Mouse (Mus musculus): ENCODE data around the gene Arhgef28. TPM values are rescaled to one million over a fixed set of nuclear protein-coding genes. Genes with fewer than 3 reads are reported as not detected.

The Arhgef28 gene
- total RNA-seq, 2 experiments from 2014 or later = 35.4 to 42.3 TPM

- no peak for DNase-seq (ENCODE audit: low spot score in 2 of 2)
These were observed 279.9 kb downstream of the Arhgef28 start for GRCm38 (mm10) chr13:97926371-97926770.

DNA sequence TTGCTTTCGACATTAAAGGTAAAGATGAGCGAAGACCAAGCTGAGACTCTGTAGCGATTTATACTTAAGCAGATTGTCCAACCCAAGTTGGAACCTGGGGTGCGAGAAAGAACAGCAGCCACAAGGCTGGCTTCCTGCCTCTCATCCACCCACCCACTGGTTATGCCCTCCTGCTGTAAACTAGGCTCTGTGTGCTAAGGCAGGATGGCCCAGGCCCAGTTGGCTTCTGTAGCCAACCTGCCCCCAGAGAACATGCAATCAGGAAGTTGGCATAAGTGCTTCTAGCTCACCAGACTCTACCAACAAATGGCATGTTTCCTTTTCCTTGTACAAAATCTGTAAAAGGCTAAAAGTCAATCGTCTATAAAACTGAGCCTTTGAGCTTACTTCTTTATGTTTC is 283.2 kb downstream of the Arhgef28 start:
- peak; percentile 18 to 32 for DNase-seq (ENCODE audit: low spot score in 2 of 2)

GRCm38 (mm10) chr13:97919590-97919989 is 286.6 kb downstream of the Arhgef28 start:
- DNase-seq (ENCODE audit: low spot score in 2 of 2) = no peak

DNA sequence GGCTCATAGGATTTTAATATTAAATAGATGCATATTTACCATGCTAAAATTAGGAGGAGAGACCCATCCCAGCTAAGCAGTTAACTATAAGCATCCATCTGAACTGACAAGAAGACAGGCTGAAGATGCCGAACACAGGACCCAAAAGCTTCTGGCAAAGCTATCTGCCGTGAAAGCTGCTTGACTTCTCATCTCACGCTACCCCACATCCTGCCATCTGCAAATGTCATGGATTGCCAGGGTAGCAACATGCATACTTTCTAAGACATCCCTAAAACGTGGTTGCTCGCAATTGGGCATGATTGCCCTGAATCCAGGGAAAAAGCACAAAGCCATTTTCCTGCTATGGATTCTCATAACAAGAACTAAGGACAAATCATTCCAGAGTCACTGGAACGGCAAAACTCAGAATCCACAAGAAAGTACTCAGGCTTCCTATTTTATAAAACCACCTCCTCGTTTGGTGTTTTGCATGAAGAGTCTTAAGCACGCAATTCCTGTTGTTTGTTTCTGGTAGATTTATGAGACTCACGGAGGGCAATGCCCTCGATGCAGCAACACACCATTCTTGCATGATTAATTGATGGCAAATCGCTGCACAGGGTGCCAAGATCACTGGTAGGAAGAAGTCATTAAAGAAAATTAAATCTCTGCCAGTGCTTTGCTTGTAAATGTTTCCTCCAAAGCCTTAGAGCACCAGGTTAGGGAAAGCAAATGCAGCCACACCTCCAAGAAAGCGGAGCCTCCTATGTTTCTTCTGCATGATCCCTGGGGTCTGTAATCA is 287.9 kb downstream of the Arhgef28 start:
- peak in 1 of 2 experiments; percentile 22 for DNase-seq (ENCODE audit: low spot score in 2 of 2)

- DNase-seq (ENCODE audit: low spot score in 2 of 2) = peak; percentile 60 to 68
These were observed 295.2 kb downstream of the Arhgef28 start for GRCm38 (mm10) chr13:97911013-97911412.

- no peak for DNase-seq (ENCODE audit: low spot score in 2 of 2)
These were observed 303.4 kb downstream of the Arhgef28 start for GRCm38 (mm10) chr13:97902821-97903220.

DNA sequence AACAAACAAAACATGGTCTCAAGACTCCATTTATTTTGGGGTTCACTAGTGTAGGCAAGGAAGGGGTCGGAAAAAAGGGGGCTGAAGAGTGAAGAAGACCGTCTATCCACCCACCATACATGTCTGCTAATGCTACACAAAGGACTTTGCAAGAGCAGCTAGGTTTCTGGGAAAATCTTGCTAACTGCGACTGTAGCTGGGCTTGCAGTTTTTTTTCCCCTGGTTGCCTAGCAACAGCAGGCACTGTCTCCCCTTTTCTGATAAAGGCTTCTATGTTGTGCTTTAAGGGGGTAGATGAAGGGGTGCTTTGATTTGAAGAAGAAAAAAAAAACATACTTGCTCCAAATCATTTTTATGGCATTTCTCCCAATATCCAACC is 305.9 kb downstream of the Arhgef28 start:
- peak; percentile 53 to 58 for DNase-seq (ENCODE audit: low spot score in 2 of 2)

DNA sequence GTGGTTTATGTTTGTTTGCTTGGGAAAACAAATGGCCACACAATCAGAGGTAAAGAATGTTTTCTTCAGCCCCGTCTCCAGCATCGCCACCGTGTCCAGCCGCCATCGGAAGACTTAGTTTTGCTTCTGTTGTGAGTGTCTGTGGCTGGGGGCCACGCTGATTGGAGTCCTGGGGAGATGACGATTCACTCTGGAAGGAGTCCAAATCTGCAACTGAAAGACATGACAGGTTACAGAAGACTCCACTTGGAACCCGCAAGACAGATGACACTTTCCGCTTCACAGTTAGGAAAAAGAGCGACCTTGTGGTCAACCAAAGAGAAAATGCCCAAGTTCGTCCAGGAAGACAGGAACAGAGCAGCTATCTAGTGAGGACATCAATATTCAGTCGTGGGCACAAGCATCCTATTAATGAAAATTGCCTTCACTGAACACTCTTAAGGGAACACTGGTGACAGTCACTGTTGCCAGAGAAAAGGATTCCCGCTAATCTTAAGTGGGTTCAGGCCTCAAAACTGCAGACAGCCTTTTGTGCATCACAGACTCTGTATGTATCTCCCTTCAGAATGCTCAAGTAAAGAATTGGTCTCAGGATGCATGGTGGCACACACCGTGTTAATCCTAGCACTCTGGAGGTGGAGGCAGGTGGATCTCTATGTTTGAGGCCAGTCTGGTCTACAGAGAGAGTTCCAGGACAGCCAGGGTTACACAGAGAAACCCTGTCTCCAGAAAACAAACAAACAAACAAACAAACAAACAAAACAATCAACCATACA is 306.4 kb downstream of the Arhgef28 start:
- no peak for DNase-seq (ENCODE audit: low spot score in 2 of 2)

- DNase-seq (ENCODE audit: low spot score in 2 of 2) = no peak
These were observed 307.6 kb downstream of the Arhgef28 start for GRCm38 (mm10) chr13:97898590-97898989.

GRCm38 (mm10) chr13:97893031-97893825 is 313.0 kb downstream of the Arhgef28 start:
- DNase-seq (ENCODE audit: low spot score in 2 of 2) = no peak

DNA sequence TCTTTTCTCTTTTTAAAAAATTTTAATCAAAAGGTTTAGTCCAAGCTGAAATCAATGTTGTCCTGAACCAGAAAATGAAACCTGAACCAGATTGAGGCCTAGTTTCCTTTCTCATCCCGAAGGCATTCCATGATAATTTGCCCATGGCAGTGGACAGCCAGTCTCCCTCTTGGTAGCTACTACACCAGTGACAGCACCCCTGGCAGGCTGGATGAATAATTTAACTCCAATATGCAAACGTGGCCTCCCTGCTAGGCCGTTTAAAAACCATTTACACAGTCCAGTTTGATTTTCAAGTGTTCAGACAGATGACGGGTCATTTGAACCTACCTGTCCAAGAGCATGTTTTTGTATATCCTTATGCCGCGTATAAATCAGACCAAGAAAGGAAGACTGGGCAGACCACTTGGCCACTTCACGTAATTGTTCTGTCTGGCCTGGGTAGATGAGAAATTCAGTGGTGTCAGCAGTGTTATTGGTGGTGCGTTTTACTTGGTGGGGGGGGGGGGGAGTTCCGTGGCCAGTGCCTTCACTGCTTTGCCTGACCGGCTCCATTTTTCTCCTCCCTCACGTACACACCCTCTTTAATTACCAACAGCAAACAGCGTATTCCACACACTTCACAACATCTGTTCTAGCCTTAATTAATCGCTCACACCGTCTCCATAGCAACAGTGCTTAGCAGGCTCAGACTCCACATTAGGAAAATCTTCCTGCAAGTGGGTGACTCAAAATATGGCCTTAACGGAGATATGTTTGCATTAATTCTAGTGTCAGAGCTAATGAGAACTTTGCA is 314.0 kb downstream of the Arhgef28 start:
- peak; percentile 19 to 20 for DNase-seq (ENCODE audit: low spot score in 2 of 2)

DNA sequence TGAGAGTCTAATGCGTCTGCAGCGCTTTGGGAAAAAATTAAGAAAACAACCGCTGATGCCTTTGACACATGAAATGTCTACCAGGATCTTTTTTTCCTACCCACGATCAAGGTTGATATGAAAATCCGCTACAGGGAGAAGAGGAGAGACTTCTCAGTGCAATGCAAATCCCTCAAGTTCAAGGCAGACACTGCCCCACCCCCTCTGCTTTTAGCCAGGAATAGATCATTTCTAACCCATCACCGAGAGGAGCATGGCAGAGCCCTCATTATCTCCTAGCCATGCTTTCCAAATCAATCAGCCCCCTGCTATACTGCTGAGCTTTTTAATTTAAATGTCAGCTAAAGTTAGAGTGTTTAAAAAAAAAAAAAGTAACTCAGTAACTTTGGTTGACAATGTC is 318.2 kb downstream of the Arhgef28 start:
- DNase-seq (ENCODE audit: low spot score in 2 of 2) = no peak

- no peak for DNase-seq (ENCODE audit: low spot score in 2 of 2)
These were observed 318.7 kb downstream of the Arhgef28 start for GRCm38 (mm10) chr13:97887558-97887957.

GRCm38 (mm10) chr13:97883629-97884028 is 322.6 kb downstream of the Arhgef28 start:
- no peak for DNase-seq (ENCODE audit: low spot score in 2 of 2)

DNA sequence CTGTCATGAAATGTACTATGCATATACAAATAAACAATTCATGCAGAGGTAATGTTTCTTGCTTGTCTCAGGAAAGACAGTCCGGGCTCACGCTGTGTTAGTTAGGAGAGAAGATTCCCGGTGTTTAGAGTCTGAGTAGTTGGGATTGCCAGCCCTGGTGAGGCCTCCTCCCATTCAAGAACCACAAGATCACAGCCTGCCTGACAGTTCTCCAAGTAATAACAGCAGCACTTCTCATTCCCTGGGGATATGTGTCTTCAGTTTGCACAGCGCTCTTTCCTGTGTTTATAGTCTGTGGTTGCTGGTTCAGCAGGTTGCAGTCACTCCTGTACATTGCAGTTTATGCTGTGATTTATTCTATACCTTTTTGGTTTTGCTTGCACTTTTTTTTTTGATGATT is 329.8 kb downstream of the Arhgef28 start:
- no peak for DNase-seq (ENCODE audit: low spot score in 2 of 2)

- no peak for DNase-seq (ENCODE audit: low spot score in 2 of 2)
These were observed 330.2 kb downstream of the Arhgef28 start for GRCm38 (mm10) chr13:97876031-97876430.

DNA sequence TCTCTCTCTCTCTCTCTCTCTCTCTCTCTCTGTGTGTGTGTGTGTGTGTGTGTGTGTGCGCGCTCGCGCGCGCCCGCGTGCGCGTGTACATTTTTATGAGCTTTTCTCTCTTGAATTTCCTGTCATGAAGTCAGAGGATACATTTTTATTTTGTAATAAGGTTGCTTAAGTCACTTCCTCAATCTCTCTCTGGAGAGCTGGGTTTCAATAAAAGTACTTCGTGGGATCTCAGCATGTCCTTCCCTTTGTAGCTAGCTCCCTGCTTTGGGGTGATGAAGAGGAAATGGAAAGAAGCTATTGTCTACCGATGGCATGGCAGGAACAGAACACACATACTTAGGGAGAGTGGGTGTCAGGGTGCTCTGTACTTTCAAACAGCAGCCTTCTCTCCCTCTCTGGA is 336.8 kb downstream of the Arhgef28 start:
- DNase-seq (ENCODE audit: low spot score in 2 of 2) = no peak

- no peak for DNase-seq (ENCODE audit: low spot score in 2 of 2)
These were observed 338.8 kb downstream of the Arhgef28 start for GRCm38 (mm10) chr13:97867322-97867962.

DNA sequence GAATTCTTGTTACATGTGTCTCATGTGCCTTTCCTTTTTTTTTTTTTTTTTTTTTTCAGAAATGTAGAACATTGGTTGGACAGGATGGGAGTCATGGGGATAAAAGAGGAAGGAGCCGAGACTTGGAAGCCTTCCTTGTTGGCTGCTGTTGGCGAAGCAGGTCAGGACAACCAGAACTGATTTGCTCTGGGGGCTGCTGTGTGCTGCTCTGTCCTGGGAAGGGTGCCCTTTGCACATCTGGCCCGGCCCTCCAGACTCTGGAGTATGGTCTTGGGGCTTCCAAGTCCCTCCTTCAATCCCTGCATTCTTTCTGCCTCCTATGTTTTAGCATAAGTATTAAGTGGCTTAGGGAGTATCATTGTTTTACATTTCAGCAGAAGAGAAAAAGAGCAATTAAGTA is 347.2 kb downstream of the Arhgef28 start:
- no peak for DNase-seq (ENCODE audit: low spot score in 2 of 2)

GRCm38 (mm10) chr13:97857860-97858259 is 348.4 kb downstream of the Arhgef28 start:
- no peak for DNase-seq (ENCODE audit: low spot score in 2 of 2)

Measured in left cerebral cortex, adult 18-20 months (tissue).